Mouse (Mus musculus) forebrain, embryonic 14.5 days (tissue): Measurements from ENCODE around the gene Chga. TPM values are rescaled to one million over a fixed set of nuclear protein-coding genes. Genes with fewer than 3 reads are reported as not detected.

Experiments used
- ATAC-seq: fragments of 200-750 bp; cut with Nextera tagmentation; 2 replicates; pipeline ENCODE4 v1.8.0; 2017; ENCODE audit warnings: mild to moderate bottlenecking, moderate library complexity
- DNase-seq: peaks from one replicate; pipeline ENCODE4 v3.0.0-alpha.2; 2015; ENCODE audit warnings: low spot score
- H3K27ac ChIP-seq: fragments of 300-500 bp; sonication (generic); 2 replicates; pipeline ENCODE4 v1.5.1; 2014; ENCODE audit warnings: low read depth, mild to moderate bottlenecking, control low read depth, low read length, moderate library complexity
- H3K27me3 ChIP-seq: fragments of 300-500 bp; sonication (generic); replicated peaks from 2 replicates; pipeline ENCODE4 v1.6.1; 2014; ENCODE audit warnings: low read length, control low read depth, mixed read lengths; ENCODE audit not compliant: control insufficient read depth, insufficient read depth
- H3K36me3 ChIP-seq: fragments of 300-500 bp; sonication (generic); 2 replicates; pipeline ENCODE4 v1.6.1; 2014; ENCODE audit warnings: low read length, control low read depth; ENCODE audit not compliant: control insufficient read depth, insufficient read depth
- H3K4me1 ChIP-seq: fragments of 300-500 bp; sonication (generic); 2 replicates; pipeline ENCODE4 v1.6.1; 2014; ENCODE audit warnings: antibody characterized with exemption, low read length, control low read depth; ENCODE audit not compliant: control insufficient read depth, insufficient read depth
- H3K4me2 ChIP-seq: fragments of 300-500 bp; sonication (generic); 2 replicates; pipeline ENCODE4 v1.6.1; 2014; ENCODE audit warnings: mild to moderate bottlenecking, control low read depth, low read length
- H3K4me3 ChIP-seq: fragments of 300-500 bp; sonication (generic); 2 replicates; pipeline ENCODE4 v1.5.1; 2014; ENCODE audit warnings: low read depth, low read length, control low read depth
- H3K9ac ChIP-seq: fragments of 300-500 bp; sonication (generic); 2 replicates; pipeline ENCODE4 v1.6.1; 2014; ENCODE audit warnings: mild to moderate bottlenecking, low read length, control low read depth, moderate library complexity
- H3K9me3 ChIP-seq: fragments of 300-500 bp; sonication (generic); replicated peaks from 2 replicates; pipeline ENCODE4 v1.6.1; 2016; ENCODE audit warnings: low read length, control low read depth, mixed read lengths; ENCODE audit not compliant: control insufficient read depth
- WGBS: fragments of 180-500 bp; shearing (Covaris S2); extraction: QIAGEN DNeasy Blood & Tissue Kit; methylation state at CpG from one replicate; pipeline ENCODE4 v1.1.7; 2014; 5-methylcytosine and 5-hydroxymethylcytosine counted together
- polyA plus RNA-seq: library from polyadenylated mRNA; unstranded; fragments of >200 nt; fragmentation: Nextera tagmentation; extraction: Ambion mirVana; gene quantifications from 2 replicates; pipeline ENCODE4 v1.2.1, GENCODE M21; 2014

Gene Chga
- polyA plus RNA-seq, 1 experiment from 2014 or later = 63.3 TPM

DNA sequence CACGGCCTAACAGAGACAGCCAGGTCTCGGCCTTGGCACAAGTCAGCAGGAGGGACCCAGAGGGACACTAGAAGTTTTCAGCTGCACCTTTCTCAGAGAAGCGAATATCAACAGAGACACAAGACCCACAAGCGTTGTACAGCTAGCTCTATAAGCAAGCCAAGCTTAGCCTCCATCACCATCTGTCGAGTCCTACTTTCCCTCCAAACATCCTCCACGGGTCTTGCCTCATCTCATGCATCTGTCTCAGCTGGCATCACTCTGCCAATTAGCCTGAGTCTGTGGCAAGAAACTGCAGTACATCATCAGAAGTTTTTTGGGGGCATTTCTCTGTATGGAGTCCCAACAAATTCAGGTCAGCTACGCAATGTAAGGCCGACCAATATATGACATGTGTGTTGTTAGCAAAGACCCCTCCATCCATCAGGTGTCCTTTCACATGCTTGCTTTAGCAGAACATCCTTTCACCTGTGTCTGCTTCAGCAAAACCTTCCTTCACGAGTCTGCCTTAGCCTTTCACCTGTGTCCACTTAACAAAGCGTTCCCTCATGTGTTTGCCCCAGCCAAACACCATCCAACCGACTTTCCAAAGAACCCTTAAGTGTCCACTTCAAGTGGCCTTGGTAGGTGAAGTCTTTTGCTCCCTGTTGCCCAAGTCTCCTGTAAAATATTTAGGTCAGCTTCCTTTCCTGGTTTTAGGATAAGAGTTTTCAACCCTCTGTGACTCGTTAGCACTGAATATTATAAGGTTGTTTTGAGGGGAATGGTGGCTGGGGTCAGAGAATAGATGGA, 34.6 kb upstream of the Chga start:
- no peak overlapping the region for H3K4me3 ChIP-seq
- H3K27ac ChIP-seq = no peak overlapping the region
- no peak for DNase-seq
- H3K9ac ChIP-seq = no peak overlapping the region
- H3K4me1 ChIP-seq = peaks cover 4% of the 10 kb centered on the region; the same call in 1 of the 2 replicates
- no peaks in the 10 kb centered on the region for H3K36me3 ChIP-seq
- H3K4me2 ChIP-seq = no peak overlapping the region
- ATAC-seq = no peak
- WGBS = 88% methylated on average over 12 of the region's 12 CpGs
- no peaks in the 10 kb centered on the region for H3K27me3 ChIP-seq
- no peaks in the 10 kb centered on the region for H3K9me3 ChIP-seq

DNA sequence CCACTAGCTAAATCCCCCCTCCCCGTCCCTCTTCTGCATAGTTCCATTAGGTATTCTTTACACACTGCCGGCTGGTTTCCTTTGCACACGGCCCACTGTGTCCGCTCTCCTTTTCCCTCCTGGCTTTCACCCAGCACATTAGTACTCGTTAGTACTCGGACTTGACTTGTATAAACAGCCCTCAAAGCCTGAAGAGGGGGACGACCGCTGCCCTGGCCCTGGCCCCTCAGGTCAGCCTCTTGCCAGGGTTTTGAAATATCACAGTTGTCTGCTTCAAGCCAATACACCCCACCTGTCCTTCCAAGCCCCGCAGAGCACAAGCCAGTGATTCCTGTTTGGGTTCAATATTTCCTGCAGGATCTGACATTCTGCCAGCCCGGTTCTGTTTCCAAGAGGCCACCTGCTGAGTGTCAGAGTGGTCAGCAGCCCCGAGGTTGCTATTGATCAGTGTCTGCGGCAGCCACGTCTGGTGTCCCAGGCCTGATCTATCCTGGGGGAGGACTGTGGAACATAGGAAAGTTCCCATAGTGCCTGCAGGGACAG, 32.9 kb upstream of the Chga start:
- Histone ChIP-seq H3K4me2 (no peak overlapping the region), H3K9ac (no peak overlapping the region), H3K9me3 (no peaks in the 10 kb centered on the region), H3K36me3 (no peaks in the 10 kb centered on the region), H3K27ac (no peak overlapping the region), H3K27me3 (no peaks in the 10 kb centered on the region), H3K4me1 (peaks cover 4% of the 10 kb centered on the region; the same call in 1 of the 2 replicates), H3K4me3 (no peak overlapping the region)
- ATAC-seq (peak; percentile 29; the same call in 1 of the 2 replicates), DNase-seq (peak; percentile 62)
- 24% methylated on average over 13 of the region's 13 CpGs for WGBS

DNA sequence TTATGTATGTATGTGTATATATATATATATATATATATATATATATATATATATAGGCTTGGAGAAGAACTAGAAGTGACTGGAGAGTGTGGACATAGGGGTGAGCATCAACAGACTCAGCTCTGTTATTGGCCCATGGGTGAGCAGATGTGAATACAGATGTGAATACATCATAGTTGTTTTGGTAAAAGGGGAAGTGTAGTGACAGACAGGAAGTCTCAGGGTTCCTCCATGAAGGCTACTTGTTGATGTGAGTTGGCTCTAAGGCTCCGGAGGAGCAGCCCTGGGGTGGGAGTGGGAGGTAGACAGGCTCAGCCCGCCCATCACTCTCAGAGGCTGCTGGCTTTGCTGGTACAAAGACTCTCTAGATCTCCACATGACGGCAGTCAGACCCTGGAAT, 30.6 kb upstream of the Chga start:
- ATAC-seq = no peak

DNA sequence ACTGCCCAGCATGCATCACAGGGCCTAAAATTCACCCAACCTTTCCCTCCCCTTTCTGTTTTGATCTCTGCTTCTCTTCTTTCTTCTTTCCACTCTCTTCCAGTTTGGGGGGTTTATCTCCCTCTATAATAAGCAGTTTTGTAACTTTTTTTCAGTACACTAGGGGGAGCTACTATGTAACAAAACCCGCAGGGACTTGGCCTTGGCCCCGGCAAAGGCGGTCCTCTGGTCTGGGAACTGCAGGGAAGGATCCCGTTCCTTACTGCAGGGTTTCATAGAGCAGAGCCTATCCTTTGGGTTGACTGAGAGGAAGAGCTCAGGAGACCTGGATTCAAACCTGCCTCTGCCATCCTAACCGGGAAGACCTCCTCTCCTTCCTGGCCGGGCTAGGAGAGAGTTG, 30.0 kb upstream of the Chga start:
- 0 out of 2 replicates have a peak, but pooled peaks have one; percentile 52 for ATAC-seq
- no peak overlapping the region for H3K27ac ChIP-seq

More for the DNA sequence above, 30.6 kb upstream of the Chga start:
- Histone ChIP-seq H3K36me3 (no peaks in the 10 kb centered on the region), H3K27me3 (no peaks in the 10 kb centered on the region), H3K4me1 (peaks cover 4% of the 10 kb centered on the region; the same call in 1 of the 2 replicates), H3K4me2 (no peak overlapping the region), H3K9me3 (no peaks in the 10 kb centered on the region), H3K4me3 (no peak overlapping the region), H3K9ac (no peak overlapping the region), H3K27ac (no peak overlapping the region)
- DNase-seq = no peak
- 58% methylated on average over 3 of the region's 3 CpGs for WGBS

DNA sequence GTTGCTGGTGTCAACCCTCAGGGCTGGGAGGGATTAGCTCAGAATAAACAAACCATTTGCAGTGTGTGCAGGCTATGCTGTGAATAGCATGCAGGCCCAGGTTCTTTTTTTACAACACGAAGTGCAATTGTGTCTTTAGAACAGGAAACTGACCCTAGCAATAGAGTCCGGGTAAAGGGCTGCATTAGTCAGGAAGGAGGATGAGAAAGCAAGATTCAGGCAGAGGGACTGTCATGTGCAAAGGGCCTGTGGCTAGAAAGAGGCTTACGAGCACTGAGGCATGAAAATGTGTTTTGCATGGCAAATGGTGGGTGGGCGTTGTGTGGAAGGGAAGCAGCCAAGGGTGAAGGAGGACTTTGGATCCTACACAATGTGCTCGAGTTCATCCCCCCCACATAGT, 26.8 kb upstream of the Chga start:
- H3K9me3 ChIP-seq = no peaks in the 10 kb centered on the region
- 66% methylated on average over 5 of the region's 5 CpGs for WGBS
- H3K27ac ChIP-seq = no peak overlapping the region
- no peaks in the 10 kb centered on the region for H3K27me3 ChIP-seq
- no peak for DNase-seq
- ATAC-seq = no peak
- no peak overlapping the region for H3K4me3 ChIP-seq
- H3K36me3 ChIP-seq = no peaks in the 10 kb centered on the region
- no peak overlapping the region for H3K4me2 ChIP-seq
- H3K4me1 ChIP-seq = no peaks in the 10 kb centered on the region
- H3K9ac ChIP-seq = no peak overlapping the region

More for the DNA sequence above, 30.0 kb upstream of the Chga start:
- H3K9me3 ChIP-seq = no peaks in the 10 kb centered on the region
- H3K27me3 ChIP-seq = no peaks in the 10 kb centered on the region
- DNase-seq = peak; percentile 77
- H3K4me1 ChIP-seq = peaks cover 4% of the 10 kb centered on the region; the same call in 1 of the 2 replicates
- H3K4me2 ChIP-seq = no peak overlapping the region
- H3K36me3 ChIP-seq = no peaks in the 10 kb centered on the region
- no peak overlapping the region for H3K4me3 ChIP-seq
- no peak overlapping the region for H3K9ac ChIP-seq
- 26% methylated on average over 6 of the region's 6 CpGs for WGBS

DNA sequence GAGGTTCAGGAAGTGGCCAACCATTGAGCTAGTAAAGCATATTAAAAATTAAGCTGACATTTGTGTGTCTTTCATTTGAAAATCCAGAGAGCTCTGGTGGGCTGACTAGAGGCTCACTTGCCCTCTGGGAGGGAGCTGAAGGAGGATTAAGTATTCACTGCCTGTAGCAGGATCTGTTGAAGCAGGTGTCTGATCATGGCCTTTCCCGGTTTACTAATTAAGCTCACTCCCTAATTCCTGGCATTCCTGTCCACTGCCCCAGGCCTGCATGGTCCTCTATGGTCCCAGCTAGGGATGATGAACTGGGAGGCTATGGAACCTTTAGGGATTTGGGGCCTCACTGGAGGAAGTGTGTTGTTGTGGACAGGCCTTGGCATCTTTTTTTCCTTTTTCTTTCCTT, 19.0 kb upstream of the Chga start:
- ATAC-seq (no peak), DNase-seq (no peak)
- WGBS = 44% methylated on average over 1 of the region's 1 CpGs

DNA sequence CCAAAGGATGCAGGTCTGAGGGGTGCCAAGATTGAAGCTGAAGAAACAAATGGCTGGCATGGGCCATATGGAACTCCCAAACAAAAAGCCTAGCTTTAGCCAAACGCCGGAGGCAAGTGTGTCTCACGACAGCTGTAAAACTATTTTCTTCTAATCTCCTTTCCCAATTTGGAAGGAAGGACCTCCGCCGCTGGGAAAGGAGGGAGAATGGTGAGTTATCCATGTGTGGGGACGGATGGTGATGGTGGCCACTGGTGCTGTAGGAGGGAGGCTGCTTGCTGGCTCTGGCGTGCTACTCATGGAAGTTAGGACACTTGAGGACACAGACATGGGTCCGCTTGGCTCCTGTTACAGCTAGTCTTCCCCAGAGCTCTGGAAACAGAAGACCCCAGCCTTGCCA, 14.5 kb upstream of the Chga start:
- Histone ChIP-seq H3K9me3 (no peaks in the 10 kb centered on the region), H3K36me3 (no peaks in the 10 kb centered on the region), H3K27ac (no peak overlapping the region), H3K4me3 (no peak overlapping the region), H3K4me2 (no peak overlapping the region), H3K27me3 (no peaks in the 10 kb centered on the region), H3K4me1 (no peaks in the 10 kb centered on the region), H3K9ac (no peak overlapping the region)
- ATAC-seq (no peak), DNase-seq (no peak)
- WGBS = 79% methylated on average over 8 of the region's 8 CpGs

More for the DNA sequence above, 19.0 kb upstream of the Chga start:
- no peak overlapping the region for H3K4me3 ChIP-seq
- H3K27ac ChIP-seq = no peak overlapping the region
- no peak overlapping the region for H3K4me2 ChIP-seq
- no peaks in the 10 kb centered on the region for H3K27me3 ChIP-seq
- no peaks in the 10 kb centered on the region for H3K4me1 ChIP-seq
- H3K36me3 ChIP-seq = no peaks in the 10 kb centered on the region
- no peaks in the 10 kb centered on the region for H3K9me3 ChIP-seq
- no peak overlapping the region for H3K9ac ChIP-seq

DNA sequence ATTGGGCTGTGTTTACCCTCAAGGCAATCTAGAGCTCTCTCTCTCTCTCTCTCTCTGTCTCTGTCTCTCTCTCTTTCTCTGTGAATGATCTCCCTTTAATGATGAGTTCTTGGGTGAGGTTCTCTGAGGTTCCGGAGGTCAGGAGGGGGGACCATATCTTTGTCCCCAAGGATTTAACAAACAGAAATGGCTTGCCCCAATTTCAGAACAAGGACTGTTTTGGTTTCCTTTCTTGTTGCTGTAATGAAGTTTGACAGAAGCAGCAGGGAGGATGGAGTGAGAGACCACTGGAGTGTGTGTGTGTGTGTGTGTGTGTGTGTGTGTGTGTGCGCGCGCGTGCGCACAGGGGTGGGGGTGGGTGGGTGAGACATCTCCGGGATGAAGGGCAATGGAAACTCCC, 13.6 kb upstream of the Chga start:
- no peaks in the 10 kb centered on the region for H3K4me1 ChIP-seq
- H3K9ac ChIP-seq = no peak overlapping the region
- 95% methylated on average over 7 of the region's 7 CpGs for WGBS
- no peak overlapping the region for H3K4me2 ChIP-seq
- no peaks in the 10 kb centered on the region for H3K36me3 ChIP-seq
- H3K27ac ChIP-seq = no peak overlapping the region
- no peak for ATAC-seq
- H3K9me3 ChIP-seq = no peaks in the 10 kb centered on the region
- H3K27me3 ChIP-seq = no peaks in the 10 kb centered on the region
- DNase-seq = no peak
- no peak overlapping the region for H3K4me3 ChIP-seq

DNA sequence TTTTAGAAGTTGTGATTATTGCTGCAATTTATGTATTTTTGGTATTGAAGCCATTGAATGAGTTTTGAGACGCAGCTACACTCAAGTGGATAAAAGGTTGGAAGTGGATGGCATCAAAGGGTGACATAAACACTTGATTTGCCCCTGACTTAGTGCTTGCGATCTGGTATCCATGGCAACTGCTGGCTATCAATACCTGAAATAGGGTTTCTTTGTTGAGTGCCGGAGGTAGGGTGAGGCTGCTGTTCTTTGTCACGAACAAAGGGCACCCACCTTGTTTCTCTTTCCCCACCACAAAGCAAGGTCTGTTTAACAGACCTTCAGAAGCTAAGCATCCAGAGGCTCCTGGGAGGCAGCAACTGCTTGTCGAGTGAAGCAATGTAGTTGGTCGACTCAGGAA, 9.6 kb upstream of the Chga start:
- peak; percentile 39 for DNase-seq
- no peaks in the 10 kb centered on the region for H3K4me1 ChIP-seq
- no peak overlapping the region for H3K9ac ChIP-seq
- WGBS = 45% methylated on average over 6 of the region's 6 CpGs
- ATAC-seq = no peak
- H3K36me3 ChIP-seq = no peaks in the 10 kb centered on the region
- no peaks in the 10 kb centered on the region for H3K27me3 ChIP-seq
- H3K9me3 ChIP-seq = no peaks in the 10 kb centered on the region
- no peak overlapping the region for H3K27ac ChIP-seq
- H3K4me2 ChIP-seq = no peak overlapping the region
- no peak overlapping the region for H3K4me3 ChIP-seq
